Mouse (Mus musculus) cortical plate, adult 2 months (tissue): Measurements from ENCODE around the gene Pdzrn3. TPM values are rescaled to one million over a fixed set of nuclear protein-coding genes. Genes with fewer than 3 reads are reported as not detected.

Experiments used
- H3K27ac ChIP-seq: fragments of 200-500 bp; 2 replicates; pipeline ENCODE4 v1.5.1; 2012; ENCODE audit warnings: low read length, control low read depth, inconsistent platforms; ENCODE audit not compliant: insufficient read depth
- H3K4me1 ChIP-seq: fragments of 200-500 bp; 2 replicates; pipeline ENCODE4 v1.6.1; 2011; ENCODE audit warnings: low read length; ENCODE audit not compliant: control insufficient read depth, insufficient read depth
- H3K4me3 ChIP-seq: fragments of 200-500 bp; 2 replicates; pipeline ENCODE4 v1.5.1; 2011; ENCODE audit warnings: mild to moderate bottlenecking, low read length, control low read depth; ENCODE audit not compliant: insufficient read depth
- CTCF ChIP-seq: fragments of 200-500 bp; IDR thresholded peaks from 2 replicates; pipeline ENCODE4 v1.5.1; 2011; ENCODE audit warnings: mild to moderate bottlenecking, control low read depth, low read length; ENCODE audit not compliant: insufficient read depth; ENCODE audit errors: extremely low read depth
- POLR2A ChIP-seq: fragments of 200-500 bp; IDR thresholded peaks from 2 replicates; pipeline ENCODE4 v1.6.1; 2011; ENCODE audit warnings: mild to moderate bottlenecking, low read length, control low read depth; ENCODE audit not compliant: insufficient read depth; ENCODE audit errors: extremely low read depth
- polyA plus RNA-seq: library from polyadenylated mRNA; depleted of rRNA; stranded (reverse); fragments of >200 nt; gene quantifications from 2 replicates; pipeline ENCODE4 v1.2.3, GENCODE M21; 2012

The Pdzrn3 gene
- polyA plus RNA-seq, 1 experiment: 32.3 TPM

GRCm38 (mm10) chr6:101392107-101392800, 14.6 kb upstream of the Pdzrn3 start:
- Histone ChIP-seq H3K27ac (no peak overlapping the region), H3K4me3 (no peak overlapping the region), H3K4me1 (peaks cover 2% of the 10 kb centered on the region)
- TF ChIP-seq CTCF (no peak), POLR2A (no peak)

GRCm38 (mm10) chr6:101385490-101385889, 7.8 kb upstream of the Pdzrn3 start:
- Histone ChIP-seq H3K4me3 (no peak overlapping the region), H3K27ac (no peak overlapping the region), H3K4me1 (peaks cover 2% of the 10 kb centered on the region; the same call in 1 of the 2 replicates)
- no peak for TF ChIP-seq CTCF
- no peak for TF ChIP-seq POLR2A

- no peak overlapping the region for H3K4me3 ChIP-seq
- TF ChIP-seq POLR2A (no peak), CTCF (no peak)
- no peak overlapping the region for H3K27ac ChIP-seq
- H3K4me1 ChIP-seq: peaks cover 2% of the 10 kb centered on the region; the same call in 1 of the 2 replicates
Observed at GRCm38 (mm10) chr6:101384958-101385357, 7.3 kb upstream of the Pdzrn3 start.

- no peak overlapping the region for H3K4me3 ChIP-seq
- peaks cover 2% of the 10 kb centered on the region; the same call in 1 of the 2 replicates for H3K4me1 ChIP-seq
- no peak overlapping the region for H3K27ac ChIP-seq
- no peak for TF ChIP-seq CTCF
- TF ChIP-seq POLR2A: no peak
Observed at GRCm38 (mm10) chr6:101384476-101384875, 6.8 kb upstream of the Pdzrn3 start.

GRCm38 (mm10) chr6:101382891-101383290, 5.2 kb upstream of the Pdzrn3 start:
- TF ChIP-seq CTCF: no peak
- no peak for TF ChIP-seq POLR2A
- Histone ChIP-seq H3K27ac (no peak overlapping the region), H3K4me1 (peaks cover 2% of the 10 kb centered on the region; the same call in 1 of the 2 replicates), H3K4me3 (no peak overlapping the region)

GRCm38 (mm10) chr6:101379546-101379945, 1.8 kb upstream of the Pdzrn3 start:
- TF ChIP-seq POLR2A (no peak), CTCF (no peak)
- Histone ChIP-seq H3K27ac (no peak overlapping the region), H3K4me1 (no peaks in the 10 kb centered on the region), H3K4me3 (no peak overlapping the region)

- Histone ChIP-seq H3K4me3 (peak overlapping the region; percentile 66), H3K27ac (no peak overlapping the region), H3K4me1 (peaks cover 2% of the 10 kb centered on the region; the same call in 1 of the 2 replicates)
- TF ChIP-seq POLR2A (peak; percentile 72), CTCF (no peak)
Observed at GRCm38 (mm10) chr6:101377935-101378609, 375 bp upstream of the Pdzrn3 start.

GRCm38 (mm10) chr6:101376511-101377166, 1.1 kb downstream of the Pdzrn3 start:
- Histone ChIP-seq H3K4me3 (peak overlapping the region; percentile 66), H3K27ac (peak overlapping the region; percentile 70), H3K4me1 (peaks cover 2% of the 10 kb centered on the region; the same call in 1 of the 2 replicates)
- no peak for TF ChIP-seq POLR2A
- TF ChIP-seq CTCF: no peak

- peak overlapping the region; percentile 66 for H3K4me3 ChIP-seq
- peaks cover 2% of the 10 kb centered on the region; the same call in 1 of the 2 replicates for H3K4me1 ChIP-seq
- TF ChIP-seq POLR2A: no peak
- TF ChIP-seq CTCF: no peak
- H3K27ac ChIP-seq: 0 out of 2 replicates have a peak overlapping the region, but pooled peaks have one; percentile 70
Observed at GRCm38 (mm10) chr6:101376049-101376448, 1.6 kb downstream of the Pdzrn3 start.

- TF ChIP-seq POLR2A: no peak
- no peak for TF ChIP-seq CTCF
- Histone ChIP-seq H3K4me3 (peak overlapping the region; percentile 66), H3K27ac (0 out of 2 replicates have a peak overlapping the region, but pooled peaks have one; percentile 42), H3K4me1 (peaks cover 2% of the 10 kb centered on the region; the same call in 1 of the 2 replicates)
Observed at GRCm38 (mm10) chr6:101374721-101375120, 3.0 kb downstream of the Pdzrn3 start.
